Mouse (Mus musculus) intestine, embryonic 16.5 days (tissue): ENCODE measurements around the gene Gm10985. TPM values are rescaled to one million over a fixed set of nuclear protein-coding genes. Genes with fewer than 3 reads are reported as not detected.

Experiments
- polyA plus RNA-seq: library from polyadenylated mRNA; unstranded; fragments of >200 nt; fragmentation: Nextera tagmentation; extraction: Ambion mirVana; gene quantifications from 2 replicates; pipeline ENCODE4 v1.2.1, GENCODE M21; 2015

The Gm10985 gene
- polyA plus RNA-seq, 1 experiment from 2014 or later = not detected

Other genes with a start within 250 kb of the Gm10985 start
- gene Frem2, start 187.7 kb upstream of the Gm10985 start, polyA plus RNA-seq = 5.3 and 5.7 TPM in 2 replicates
- gene Ufm1, start 18.7 kb downstream of the Gm10985 start, polyA plus RNA-seq = 127 and 135 TPM in 2 replicates